Mouse (Mus musculus) heart, embryonic 11.5 days (tissue): ENCODE measurements at regions not wholly inside any gene's neighbourhood (a gene's known extent, or its start where the extent isn't known, plus 50 kb on each side); places are given as distances from the start of the nearest gene placed in this dataset.

Experiments used
- ATAC-seq: fragments of 200-750 bp; cut with Nextera tagmentation; replicated peaks from 2 replicates; pipeline ENCODE4 v1.8.0; 2017; ENCODE audit warnings: moderate library complexity; ENCODE audit not compliant: insufficient number of reproducible peaks, low FRiP score, low TSS enrichment
- H3K27ac ChIP-seq: fragments of 300-500 bp; sonication (generic); 2 replicates; pipeline ENCODE4 v1.5.1; 2014; ENCODE audit warnings: mild to moderate bottlenecking, low read depth, low read length
- H3K27me3 ChIP-seq: fragments of 300-500 bp; sonication (generic); 2 replicates; pipeline ENCODE4 v1.6.1; 2014; ENCODE audit warnings: mild to moderate bottlenecking, low read length, mixed read lengths; ENCODE audit not compliant: control insufficient read depth, insufficient read depth
- H3K36me3 ChIP-seq: fragments of 300-500 bp; sonication (generic); 2 replicates; pipeline ENCODE4 v1.6.1; 2014; ENCODE audit warnings: mild to moderate bottlenecking, low read length, moderate library complexity, mixed read lengths; ENCODE audit not compliant: control insufficient read depth, insufficient read depth
- H3K4me1 ChIP-seq: fragments of 300-500 bp; sonication (generic); 2 replicates; pipeline ENCODE4 v1.6.1; 2014; ENCODE audit warnings: low read length; ENCODE audit not compliant: control insufficient read depth, insufficient read depth
- H3K4me2 ChIP-seq: fragments of 300-500 bp; sonication (generic); 2 replicates; pipeline ENCODE4 v1.6.1; 2014; ENCODE audit warnings: mild to moderate bottlenecking, moderate library complexity
- H3K4me3 ChIP-seq: fragments of 300-500 bp; sonication (generic); 2 replicates; pipeline ENCODE4 v1.5.1; 2014; ENCODE audit warnings: low read depth, low read length
- H3K9ac ChIP-seq: fragments of 300-500 bp; sonication (generic); 2 replicates; pipeline ENCODE4 v1.6.1; 2014; ENCODE audit warnings: mild to moderate bottlenecking, low read depth, low read length, moderate library complexity
- H3K9me3 ChIP-seq: fragments of 300-500 bp; sonication (generic); replicated peaks from 2 replicates; pipeline ENCODE4 v1.6.1; 2016; ENCODE audit warnings: low read length; ENCODE audit not compliant: control insufficient read depth
- whole genome bisulfite sequencing: fragments of 180-500 bp; shearing (Covaris S2); extraction: QIAGEN DNeasy Blood & Tissue Kit; methylation state at CpG from one replicate; pipeline ENCODE4 v1.1.7; 2014; ENCODE audit not compliant: insufficient replicate concordance; 5-methylcytosine and 5-hydroxymethylcytosine counted together

DNA sequence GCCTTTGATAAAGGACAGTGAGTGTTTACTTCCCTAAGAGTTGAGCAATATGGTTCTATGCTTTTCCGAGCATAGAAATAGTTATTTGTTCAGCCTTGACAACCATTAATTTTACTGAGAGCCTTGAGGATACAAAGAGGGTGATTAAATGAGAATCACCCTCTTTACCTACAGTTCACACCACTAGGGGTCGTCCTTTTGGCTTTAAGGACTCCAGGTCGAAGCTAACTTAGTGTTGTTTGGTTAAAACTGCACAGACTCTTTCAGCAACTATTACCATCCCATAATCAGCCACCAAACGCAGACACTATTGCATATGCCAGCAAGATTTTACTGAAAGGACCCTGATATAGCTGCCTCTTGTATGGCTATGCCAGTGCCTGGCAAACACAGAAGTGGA, 559.2 kb upstream of the 2610301B20Rik start:
- 65% methylated on average over 4 of the region's 4 CpGs for WGBS
- no peak overlapping the region for H3K4me2 ChIP-seq
- H3K4me3 ChIP-seq: no peak overlapping the region
- no peaks in the 10 kb centered on the region for H3K9me3 ChIP-seq
- H3K9ac ChIP-seq: no peak overlapping the region
- no peaks in the 10 kb centered on the region for H3K36me3 ChIP-seq
- peaks cover 4% of the 10 kb centered on the region for H3K4me1 ChIP-seq
- H3K27me3 ChIP-seq: no peaks in the 10 kb centered on the region
- ATAC-seq: no peak
- no peak overlapping the region for H3K27ac ChIP-seq

DNA sequence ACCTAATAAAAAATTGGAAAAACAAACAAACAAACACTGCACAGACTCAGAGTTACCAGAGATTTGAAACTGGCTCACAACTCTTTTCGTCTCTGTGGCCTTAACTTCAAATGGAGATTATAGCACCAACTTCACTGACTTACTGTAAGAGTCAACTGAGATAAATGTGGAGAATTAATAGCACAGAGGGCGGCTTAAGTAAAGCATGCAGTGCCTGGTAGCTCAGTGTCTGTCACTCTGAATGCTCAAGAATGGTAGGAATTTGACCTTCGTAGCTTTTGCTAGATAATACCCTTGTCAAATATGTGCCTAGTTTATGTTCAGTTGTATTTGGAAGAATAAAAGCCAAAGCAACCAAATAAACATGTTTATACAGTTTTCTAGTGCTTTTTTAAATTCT, 558.4 kb upstream of the 2610301B20Rik start:
- Histone ChIP-seq H3K27me3 (no peaks in the 10 kb centered on the region), H3K27ac (peak overlapping the region; percentile 64; the same call in 1 of the 2 replicates), H3K9ac (no peak overlapping the region), H3K4me2 (no peak overlapping the region), H3K4me3 (no peak overlapping the region), H3K9me3 (no peaks in the 10 kb centered on the region), H3K36me3 (no peaks in the 10 kb centered on the region), H3K4me1 (peaks cover 4% of the 10 kb centered on the region)
- 10% methylated on average over 3 of the region's 3 CpGs for WGBS
- ATAC-seq: peak; percentile 65

DNA sequence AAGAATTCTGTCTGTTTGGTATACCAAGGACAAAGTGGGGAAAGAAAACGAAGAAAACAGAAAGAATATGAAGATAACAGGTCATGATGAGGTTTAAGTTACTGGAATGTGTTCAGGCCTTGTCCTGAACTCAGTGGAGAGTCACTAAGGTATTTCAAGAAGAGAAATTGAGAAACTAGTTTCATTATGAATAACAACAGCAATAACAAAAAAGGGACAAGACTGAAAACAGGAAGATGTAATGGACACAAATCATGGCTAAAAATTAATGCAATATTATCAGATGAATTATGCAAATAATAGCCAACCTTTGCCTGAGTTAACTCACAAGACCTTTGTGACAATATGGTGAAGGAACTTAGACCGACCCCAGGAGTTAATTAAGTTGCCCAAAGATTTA, 530.2 kb upstream of the 2610301B20Rik start:
- Histone ChIP-seq H3K9me3 (no peaks in the 10 kb centered on the region), H3K27me3 (no peaks in the 10 kb centered on the region), H3K36me3 (no peaks in the 10 kb centered on the region), H3K4me1 (no peaks in the 10 kb centered on the region), H3K4me2 (no peak overlapping the region), H3K4me3 (no peak overlapping the region), H3K9ac (no peak overlapping the region), H3K27ac (no peak overlapping the region)
- ATAC-seq: no peak
- 66% methylated on average over 2 of the region's 2 CpGs for WGBS

DNA sequence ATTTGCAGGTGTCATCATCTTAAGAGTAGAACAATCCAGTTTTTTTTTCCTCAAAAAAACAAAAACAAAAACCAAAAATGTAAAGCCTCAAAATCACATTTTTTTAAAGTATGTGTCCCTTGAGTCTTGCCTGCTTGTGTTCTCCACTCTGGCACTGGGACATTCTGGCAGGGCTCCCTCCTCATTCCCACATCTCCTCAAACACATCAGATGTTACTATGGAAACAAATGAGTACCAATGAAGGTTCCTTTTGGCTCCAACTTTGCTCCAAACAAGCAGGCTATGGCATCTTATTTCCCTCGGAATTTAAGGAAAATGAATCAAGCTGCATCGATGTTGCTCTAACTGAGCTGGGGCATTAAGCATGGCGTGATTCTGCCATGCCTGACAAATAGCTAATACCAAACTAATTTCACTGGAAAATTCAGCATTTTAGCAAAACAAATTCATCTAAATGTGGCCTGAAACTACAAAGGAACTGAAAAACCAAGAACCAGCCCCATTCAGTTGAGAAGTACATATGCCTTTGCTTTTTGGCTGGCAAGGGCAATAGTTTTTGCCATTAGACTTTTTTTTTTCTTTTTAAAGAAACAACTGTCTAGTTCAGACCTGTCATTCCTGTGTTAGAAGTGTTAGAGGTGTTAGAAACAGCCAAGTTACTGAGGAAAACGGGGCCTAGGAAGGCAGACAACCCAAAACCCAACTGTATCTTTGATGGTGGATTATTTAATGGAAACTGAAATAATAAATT, 522.2 kb upstream of the 2610301B20Rik start:
- Histone ChIP-seq H3K4me3 (no peak overlapping the region), H3K9me3 (no peaks in the 10 kb centered on the region), H3K4me1 (no peaks in the 10 kb centered on the region), H3K36me3 (no peaks in the 10 kb centered on the region), H3K4me2 (no peak overlapping the region), H3K27me3 (no peaks in the 10 kb centered on the region), H3K27ac (no peak overlapping the region), H3K9ac (no peak overlapping the region)
- WGBS: 69% methylated on average over 4 of the region's 4 CpGs
- ATAC-seq: no peak

DNA sequence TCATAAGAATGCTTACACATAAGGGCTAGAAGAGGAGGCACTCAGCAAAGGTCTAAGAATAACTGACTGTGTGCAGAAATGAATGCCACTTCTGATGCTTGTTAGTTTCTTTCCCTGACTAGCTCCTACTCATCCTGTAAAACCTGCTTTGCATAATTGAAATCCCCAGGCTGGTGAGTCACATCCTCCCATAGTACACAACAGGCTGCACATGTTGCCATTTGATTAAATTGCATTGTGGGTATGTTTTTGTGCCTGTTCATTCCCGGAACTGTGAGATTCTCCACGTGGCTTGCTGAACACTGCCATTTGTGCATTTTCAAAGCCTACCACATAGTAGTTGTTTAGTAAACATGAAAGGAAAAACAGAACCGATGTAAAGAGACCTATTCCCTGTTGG, 516.7 kb upstream of the 2610301B20Rik start:
- no peak for ATAC-seq
- no peak overlapping the region for H3K4me3 ChIP-seq
- H3K36me3 ChIP-seq: no peaks in the 10 kb centered on the region
- H3K9me3 ChIP-seq: no peaks in the 10 kb centered on the region
- H3K9ac ChIP-seq: no peak overlapping the region
- 62% methylated on average over 3 of the region's 3 CpGs for WGBS
- H3K27ac ChIP-seq: no peak overlapping the region
- no peaks in the 10 kb centered on the region for H3K27me3 ChIP-seq
- no peaks in the 10 kb centered on the region for H3K4me1 ChIP-seq
- no peak overlapping the region for H3K4me2 ChIP-seq

DNA sequence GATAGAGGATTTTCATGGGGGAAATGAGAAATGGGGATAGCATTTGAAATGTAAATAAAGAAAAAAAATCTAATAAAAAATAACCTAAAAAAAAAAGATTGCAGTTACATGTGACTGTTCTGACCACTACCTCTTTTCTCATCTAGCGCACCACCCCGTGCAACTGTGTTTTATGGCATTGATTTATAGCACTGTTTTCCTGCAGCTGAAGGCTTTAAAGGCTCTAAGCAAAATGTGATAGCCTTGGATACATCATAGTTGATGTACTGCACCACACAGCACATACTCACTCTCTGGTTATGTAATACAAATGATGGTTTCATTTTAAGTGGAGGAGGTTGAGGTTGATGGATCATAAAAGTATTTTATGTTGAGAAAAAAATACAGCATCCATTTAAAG, 484.5 kb upstream of the 2610301B20Rik start:
- no peak overlapping the region for H3K4me3 ChIP-seq

DNA sequence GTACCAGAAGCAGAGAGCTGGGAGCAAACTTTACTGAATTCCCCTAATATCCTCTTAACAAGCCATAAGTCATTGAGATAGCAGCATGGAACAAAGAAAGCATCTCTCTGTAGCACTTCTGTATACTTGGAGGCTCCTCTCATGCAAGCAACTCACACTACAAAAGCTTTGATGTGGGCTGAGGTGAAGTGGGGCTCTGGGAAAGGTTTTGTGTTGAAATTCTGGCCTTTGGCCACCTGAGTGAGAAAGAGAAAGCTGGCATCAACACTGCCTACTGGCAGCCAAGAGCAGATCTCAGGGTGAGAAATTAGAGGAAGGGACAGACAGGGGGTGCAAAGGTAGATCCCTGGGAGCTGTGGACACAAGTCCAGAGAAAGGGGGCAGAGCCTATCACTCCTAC, 477.0 kb upstream of the 2610301B20Rik start:
- H3K4me3 ChIP-seq: no peak overlapping the region
- no peaks in the 10 kb centered on the region for H3K36me3 ChIP-seq
- no peak overlapping the region for H3K27ac ChIP-seq
- H3K4me2 ChIP-seq: no peak overlapping the region
- H3K4me1 ChIP-seq: no peaks in the 10 kb centered on the region
- H3K27me3 ChIP-seq: no peaks in the 10 kb centered on the region
- ATAC-seq: no peak
- H3K9me3 ChIP-seq: no peaks in the 10 kb centered on the region
- H3K9ac ChIP-seq: no peak overlapping the region

More for the DNA sequence above, 484.5 kb upstream of the 2610301B20Rik start:
- 95% methylated on average over 2 of the region's 2 CpGs for WGBS
- Histone ChIP-seq H3K27ac (no peak overlapping the region), H3K27me3 (no peaks in the 10 kb centered on the region), H3K9ac (no peak overlapping the region), H3K9me3 (no peaks in the 10 kb centered on the region), H3K4me2 (no peak overlapping the region), H3K4me1 (no peaks in the 10 kb centered on the region), H3K36me3 (no peaks in the 10 kb centered on the region)
- no peak for ATAC-seq

DNA sequence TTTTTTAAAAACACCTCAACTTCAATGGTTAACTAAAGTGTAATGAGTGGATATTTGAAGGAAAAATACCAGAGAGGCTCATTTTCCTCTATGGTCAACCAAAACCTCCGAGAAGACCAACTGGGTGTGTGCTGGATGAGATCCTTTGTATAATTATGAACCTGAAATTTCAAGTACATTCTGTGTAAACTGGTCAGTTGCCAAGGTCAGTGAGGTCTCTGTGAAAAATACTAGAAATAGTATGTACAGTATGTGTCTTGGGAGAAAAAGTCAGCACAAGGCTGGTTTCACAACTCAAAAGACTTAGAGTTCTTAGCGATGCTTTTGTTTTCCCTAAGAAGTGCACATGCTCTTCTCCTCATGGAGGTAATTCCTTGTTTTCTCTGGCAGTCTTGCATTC, 476.2 kb upstream of the 2610301B20Rik start:
- no peaks in the 10 kb centered on the region for H3K4me1 ChIP-seq
- H3K9ac ChIP-seq: no peak overlapping the region
- no peak for ATAC-seq
- no peaks in the 10 kb centered on the region for H3K36me3 ChIP-seq
- H3K4me3 ChIP-seq: no peak overlapping the region
- WGBS: 87% methylated on average over 2 of the region's 2 CpGs
- no peaks in the 10 kb centered on the region for H3K9me3 ChIP-seq
- H3K27me3 ChIP-seq: no peaks in the 10 kb centered on the region
- H3K4me2 ChIP-seq: no peak overlapping the region
- no peak overlapping the region for H3K27ac ChIP-seq

DNA sequence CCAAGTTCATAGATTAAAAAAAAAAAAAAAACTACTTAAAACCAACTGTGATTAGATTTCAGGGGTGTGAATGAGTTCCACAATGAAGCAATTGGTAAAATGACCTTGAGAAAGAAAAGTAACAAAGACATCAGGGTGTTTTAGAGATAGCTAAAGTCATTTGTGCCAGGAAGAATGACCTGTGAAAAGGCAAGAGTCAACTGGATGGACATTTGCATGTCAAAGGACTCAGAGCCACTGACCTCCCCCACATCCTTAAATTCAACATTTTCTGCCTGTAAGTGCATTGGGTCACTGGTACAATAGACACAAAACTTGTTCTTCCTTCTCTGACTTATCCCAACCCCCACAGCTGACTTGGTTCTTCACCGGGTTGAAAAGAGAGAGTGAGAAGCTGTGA, 474.6 kb upstream of the 2610301B20Rik start:
- no peak overlapping the region for H3K4me2 ChIP-seq
- ATAC-seq: no peak
- 41% methylated on average over 1 of the region's 1 CpGs for WGBS
- H3K9me3 ChIP-seq: no peaks in the 10 kb centered on the region
- H3K9ac ChIP-seq: no peak overlapping the region
- no peaks in the 10 kb centered on the region for H3K36me3 ChIP-seq
- H3K4me1 ChIP-seq: 0 out of 2 replicates have a peak, but pooled peaks cover under 1% of the 10 kb centered on the region
- no peak overlapping the region for H3K27ac ChIP-seq
- H3K4me3 ChIP-seq: no peak overlapping the region
- H3K27me3 ChIP-seq: no peaks in the 10 kb centered on the region
